Mouse (Mus musculus): Measurements from ENCODE around the gene Cd27. TPM values are rescaled to one million over a fixed set of nuclear protein-coding genes. Genes with fewer than 3 reads are reported as not detected.

Gene Cd27
- polyA plus RNA-seq, 1 experiment from 2014 or later, result 1.7 TPM

- H3K27me3 ChIP-seq, result peaks cover 20% of the 10 kb centered on the region
- ATAC-seq (ENCODE audit: insufficient number of reproducible peaks, insufficient read depth, low FRiP score, low TSS enrichment, low read depth), result no peak
- WGBS, result 83% methylated on average over 1 of the region's 1 CpGs
- no peaks in the 10 kb centered on the region for H3K9me3 ChIP-seq
- H3K27ac ChIP-seq, result no peak overlapping the region
- no peak overlapping the region for H3K9ac ChIP-seq
- H3K4me1 ChIP-seq, result no peaks in the 10 kb centered on the region
- no peak overlapping the region for H3K4me3 ChIP-seq
- H3K4me2 ChIP-seq, result no peak overlapping the region
- H3K36me3 ChIP-seq, result no peaks in the 10 kb centered on the region
These were observed 26.4 kb downstream of the Cd27 start for GRCm38 (mm10) chr6:125210436-125210835.

GRCm38 (mm10) chr6:125197166-125197565 lies 39.6 kb downstream of the Cd27 start:
- peaks cover 25% of the 10 kb centered on the region for H3K36me3 ChIP-seq
- no peak overlapping the region for H3K9ac ChIP-seq
- no peaks in the 10 kb centered on the region for H3K27me3 ChIP-seq
- 69% methylated on average over 5 of the region's 5 CpGs for WGBS
- peaks cover 11% of the 10 kb centered on the region for H3K4me1 ChIP-seq
- 0 out of 2 replicates have a peak, but pooled peaks have one; percentile 22 for ATAC-seq (ENCODE audit: insufficient number of reproducible peaks, insufficient read depth, low FRiP score, low TSS enrichment, low read depth)
- H3K27ac ChIP-seq, result no peak overlapping the region
- no peak overlapping the region for H3K4me2 ChIP-seq
- H3K4me3 ChIP-seq, result no peak overlapping the region
- H3K9me3 ChIP-seq, result no peaks in the 10 kb centered on the region

- H3K36me3 ChIP-seq, result peaks cover 25% of the 10 kb centered on the region
- H3K9me3 ChIP-seq, result no peaks in the 10 kb centered on the region
- no peak overlapping the region for H3K4me3 ChIP-seq
- 57% methylated on average over 3 of the region's 3 CpGs for WGBS
- H3K9ac ChIP-seq, result no peak overlapping the region
- ATAC-seq (ENCODE audit: insufficient number of reproducible peaks, insufficient read depth, low FRiP score, low TSS enrichment, low read depth), result no peak
- H3K27me3 ChIP-seq, result no peaks in the 10 kb centered on the region
- no peak overlapping the region for H3K4me2 ChIP-seq
- H3K4me1 ChIP-seq, result peaks cover 11% of the 10 kb centered on the region
- no peak overlapping the region for H3K27ac ChIP-seq
These were observed 40.5 kb downstream of the Cd27 start for GRCm38 (mm10) chr6:125196301-125196700.

GRCm38 (mm10) chr6:125195541-125196075 lies 41.2 kb downstream of the Cd27 start:
- WGBS, result 38% methylated on average over 1 of the region's 1 CpGs
- Histone ChIP-seq H3K4me2 (no peak overlapping the region), H3K27ac (0 out of 2 replicates have a peak overlapping the region, but pooled peaks have one; percentile 23)

DNA sequence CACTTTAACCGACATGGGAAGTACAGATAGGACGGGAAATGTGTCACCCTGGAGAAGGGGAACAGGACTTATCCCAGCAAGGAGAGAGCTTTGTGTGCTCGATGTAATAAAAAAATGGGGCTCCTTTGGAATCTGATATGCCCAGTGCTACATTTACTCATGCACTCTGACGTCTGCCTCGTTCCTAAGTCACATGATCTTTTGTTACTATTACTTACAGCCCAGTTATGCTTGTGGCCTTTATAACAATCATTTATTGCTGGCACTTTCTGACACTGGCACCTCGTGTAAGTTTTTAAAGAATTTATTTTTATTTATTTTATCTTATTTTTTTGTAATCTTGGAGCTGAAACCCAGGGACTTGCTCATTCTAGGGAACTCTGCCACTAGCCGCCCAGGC lies 43.4 kb downstream of the Cd27 start:
- ATAC-seq (ENCODE audit: insufficient number of reproducible peaks, insufficient read depth, low FRiP score, low TSS enrichment, low read depth), result no peak
- peaks cover 21% of the 10 kb centered on the region for H3K4me1 ChIP-seq
- no peak overlapping the region for H3K9ac ChIP-seq
- no peak overlapping the region for H3K27ac ChIP-seq
- H3K9me3 ChIP-seq, result no peaks in the 10 kb centered on the region
- H3K36me3 ChIP-seq, result peaks cover 37% of the 10 kb centered on the region
- no peaks in the 10 kb centered on the region for H3K27me3 ChIP-seq
- H3K4me2 ChIP-seq, result peak overlapping the region; percentile 84; the same call in 1 of the 2 replicates
- 52% methylated on average over 7 of the region's 7 CpGs for WGBS
- 0 out of 2 replicates have a peak overlapping the region, but pooled peaks have one; percentile 60 for H3K4me3 ChIP-seq

More at GRCm38 (mm10) chr6:125195541-125196075, 41.2 kb downstream of the Cd27 start:
- no peak overlapping the region for H3K4me3 ChIP-seq
- no peaks in the 10 kb centered on the region for H3K9me3 ChIP-seq
- peaks cover 11% of the 10 kb centered on the region for H3K4me1 ChIP-seq
- no peaks in the 10 kb centered on the region for H3K27me3 ChIP-seq
- no peak for ATAC-seq (ENCODE audit: insufficient number of reproducible peaks, insufficient read depth, low FRiP score, low TSS enrichment, low read depth)
- H3K36me3 ChIP-seq, result peaks cover 25% of the 10 kb centered on the region
- H3K9ac ChIP-seq, result no peak overlapping the region

DNA sequence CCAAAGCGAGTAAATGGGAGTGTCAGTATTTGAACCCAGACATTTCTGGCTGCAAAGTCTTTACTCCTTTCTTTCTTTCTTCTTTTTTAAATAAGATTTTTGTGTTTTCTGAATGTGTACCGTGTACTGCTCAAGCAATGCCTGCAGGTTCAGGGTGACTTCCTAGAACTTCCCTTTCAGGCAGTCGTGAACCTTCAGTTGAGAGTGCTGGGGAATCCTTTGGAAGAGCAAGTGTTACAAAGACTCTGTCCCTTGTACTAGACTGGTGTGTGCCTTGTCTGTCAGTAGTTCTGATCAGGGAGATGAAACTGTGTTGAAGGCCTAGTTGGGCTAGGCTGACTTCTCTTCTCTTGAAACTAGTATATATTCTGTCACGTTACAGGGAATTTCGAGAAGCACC lies 44.0 kb downstream of the Cd27 start:
- ATAC-seq (ENCODE audit: insufficient number of reproducible peaks, insufficient read depth, low FRiP score, low TSS enrichment, low read depth), result no peak
- H3K27ac ChIP-seq, result peak overlapping the region; percentile 100; the same call in 1 of the 2 replicates
- peak overlapping the region; percentile 86 for H3K9ac ChIP-seq
- peak overlapping the region; percentile 84 for H3K4me2 ChIP-seq
- WGBS, result 40% methylated on average over 5 of the region's 5 CpGs
- no peaks in the 10 kb centered on the region for H3K9me3 ChIP-seq
- peak overlapping the region; percentile 60 for H3K4me3 ChIP-seq
- H3K36me3 ChIP-seq, result peaks cover 43% of the 10 kb centered on the region
- H3K4me1 ChIP-seq, result peaks cover 21% of the 10 kb centered on the region
- no peaks in the 10 kb centered on the region for H3K27me3 ChIP-seq

- H3K36me3 ChIP-seq, result peaks cover 49% of the 10 kb centered on the region
These were observed 44.6 kb downstream of the Cd27 start for GRCm38 (mm10) chr6:125192016-125192714.

GRCm38 (mm10) chr6:125191332-125192015 lies 45.3 kb downstream of the Cd27 start, which contains the start of the genes Ncapd2 and Mrpl51:
Gene Ncapd2 (minus strand): TSS chr6:125191701.
Gene Mrpl51 (plus strand): TSS chr6:125191801.
- peak within 1 kb of the TSS; percentile 60 for H3K4me3 ChIP-seq
- peaks cover 21% of the 10 kb centered on the region for H3K4me1 ChIP-seq
- peak within 1 kb of the TSS; percentile 84 for H3K4me2 ChIP-seq
- peak within 1 kb of the TSS; percentile 86 for H3K9ac ChIP-seq
- H3K9me3 ChIP-seq, result no peaks in the 10 kb centered on the region
- no peaks in the 10 kb centered on the region for H3K27me3 ChIP-seq
- peak; percentile 95 for ATAC-seq (ENCODE audit: insufficient number of reproducible peaks, insufficient read depth, low FRiP score, low TSS enrichment, low read depth)
- H3K36me3 ChIP-seq, result peaks cover 56% of the 10 kb centered on the region
- WGBS, result under 1% methylated on average over 54 of the region's 54 CpGs
- peak within 1 kb of the TSS; percentile 100 for H3K27ac ChIP-seq

More at GRCm38 (mm10) chr6:125192016-125192714, 44.6 kb downstream of the Cd27 start:
- H3K9me3 ChIP-seq, result no peaks in the 10 kb centered on the region
- H3K27me3 ChIP-seq, result no peaks in the 10 kb centered on the region
- under 1% methylated on average over 34 of the region's 34 CpGs for WGBS
- peak overlapping the region; percentile 86 for H3K9ac ChIP-seq
- H3K4me1 ChIP-seq, result peaks cover 21% of the 10 kb centered on the region
- peak overlapping the region; percentile 84 for H3K4me2 ChIP-seq
- H3K27ac ChIP-seq, result peak overlapping the region; percentile 100
- peak; percentile 89 for ATAC-seq (ENCODE audit: insufficient number of reproducible peaks, insufficient read depth, low FRiP score, low TSS enrichment, low read depth)
- peak overlapping the region; percentile 60 for H3K4me3 ChIP-seq

GRCm38 (mm10) chr6:125190816-125191215 lies 46.0 kb downstream of the Cd27 start:
- Histone ChIP-seq H3K27ac (peak overlapping the region; percentile 100), H3K9ac (peak overlapping the region; percentile 86), H3K4me3 (peak overlapping the region; percentile 60), H3K4me1 (peaks cover 21% of the 10 kb centered on the region), H3K27me3 (no peaks in the 10 kb centered on the region), H3K4me2 (peak overlapping the region; percentile 84), H3K36me3 (peaks cover 63% of the 10 kb centered on the region), H3K9me3 (no peaks in the 10 kb centered on the region)
- no peak for ATAC-seq (ENCODE audit: insufficient number of reproducible peaks, insufficient read depth, low FRiP score, low TSS enrichment, low read depth)

DNA sequence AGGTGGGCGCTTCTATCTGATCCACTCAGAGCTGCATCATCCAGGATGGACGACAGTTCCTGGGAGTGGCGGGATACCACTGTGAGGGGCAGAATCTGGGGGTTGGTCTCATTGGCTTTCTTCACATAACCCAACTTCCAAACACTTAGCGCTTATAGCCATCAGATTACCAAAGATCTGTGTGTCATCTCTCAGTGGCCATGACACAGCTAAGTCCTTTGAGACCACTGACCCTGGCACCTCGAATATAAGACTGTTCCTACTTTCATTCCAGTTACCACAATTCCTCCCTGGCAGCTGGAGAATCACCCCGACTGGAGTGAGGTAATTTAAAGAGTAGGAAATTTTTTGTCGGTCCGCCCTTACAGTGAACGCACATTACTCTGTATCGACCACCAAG lies 50.6 kb downstream of the Cd27 start:
- no peaks in the 10 kb centered on the region for H3K9me3 ChIP-seq
- no peak overlapping the region for H3K4me2 ChIP-seq
- no peak overlapping the region for H3K9ac ChIP-seq
- WGBS, result 96% methylated on average over 10 of the region's 10 CpGs
- peaks cover 9% of the 10 kb centered on the region for H3K4me1 ChIP-seq
- ATAC-seq (ENCODE audit: insufficient number of reproducible peaks, insufficient read depth, low FRiP score, low TSS enrichment, low read depth), result no peak
- no peaks in the 10 kb centered on the region for H3K27me3 ChIP-seq
- no peak overlapping the region for H3K27ac ChIP-seq
- no peak overlapping the region for H3K4me3 ChIP-seq
- peaks cover 82% of the 10 kb centered on the region for H3K36me3 ChIP-seq

Data from embryonic facial prominence, embryonic 13.5 days (tissue).